Mouse (Mus musculus) ovary, adult 18-20 months (tissue): ENCODE results near the gene Nup205.
A peak's percentile ranks its signal among the peaks of the same experiment; 100 is the strongest.

Experiments used
- DNase-seq: peaks from one replicate; pipeline ENCODE4 v3.0.0; 2022; ENCODE audit warnings: low spot score, mixed read lengths

Nup205 gene

GRCm38 (mm10) chr6:35251807-35252476, 74.7 kb downstream of the Nup205 start:
- no peak for DNase-seq

GRCm38 (mm10) chr6:35252477-35253346, 75.5 kb downstream of the Nup205 start:
- peak; percentile 78 for DNase-seq

DNA sequence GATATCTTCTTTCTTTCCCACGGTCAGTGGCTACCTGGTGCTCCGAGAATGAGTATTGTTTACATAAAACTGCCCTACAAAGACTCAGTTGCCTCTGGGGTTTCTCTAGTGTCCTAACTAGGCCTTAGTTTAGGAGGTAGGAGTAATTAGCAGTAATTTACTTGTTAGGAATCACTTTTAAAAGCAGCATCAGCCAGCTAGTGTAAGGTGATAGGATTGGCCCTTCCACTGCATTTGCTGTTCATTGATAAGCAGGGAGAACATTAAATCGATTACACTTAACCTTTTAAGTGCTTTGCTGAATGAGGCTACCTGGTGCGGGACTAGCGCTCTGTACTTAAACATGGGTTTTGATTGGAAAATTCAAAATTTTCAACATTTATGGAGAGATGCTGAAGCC, 76.3 kb downstream of the Nup205 start:
- no peak for DNase-seq

DNA sequence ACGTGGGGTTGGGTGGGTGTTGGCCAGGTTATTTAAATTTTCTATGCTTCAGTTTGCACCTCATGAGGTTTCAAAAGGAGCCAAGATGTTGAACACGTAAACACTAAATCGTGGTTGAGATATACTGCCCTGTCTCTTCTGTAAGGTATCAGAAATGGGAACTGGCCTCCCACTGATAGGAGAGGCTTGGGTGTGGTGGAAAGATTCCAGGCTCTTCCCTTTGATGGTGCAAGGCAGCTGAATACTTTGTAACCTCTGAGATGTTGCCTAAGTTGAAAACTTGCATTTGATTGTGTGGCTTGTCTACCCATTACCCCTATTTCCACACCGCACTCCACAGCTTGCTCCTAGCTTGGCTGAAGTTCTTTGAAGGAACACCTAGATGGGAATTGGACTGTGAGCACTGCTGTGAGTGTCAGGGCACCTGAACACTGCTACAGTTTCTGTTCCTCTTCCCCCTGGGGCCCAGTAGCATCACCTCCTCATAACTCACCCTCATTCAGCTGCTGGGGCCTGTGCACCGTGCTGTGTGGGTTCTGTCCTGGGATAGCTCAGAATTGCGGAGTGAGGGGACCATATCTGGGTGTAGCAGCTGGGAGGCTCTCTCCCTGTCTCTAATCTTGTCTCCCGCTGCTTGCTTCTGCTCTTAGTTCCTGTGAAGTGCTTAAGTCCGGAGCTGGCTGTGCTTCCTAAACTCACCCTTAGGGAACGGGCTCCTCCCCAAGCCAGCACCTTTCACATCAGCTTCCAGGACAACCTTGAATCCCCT, 77.1 kb downstream of the Nup205 start:
- DNase-seq, result no peak

GRCm38 (mm10) chr6:35255017-35255416, 77.8 kb downstream of the Nup205 start:
- DNase-seq, result no peak

DNA sequence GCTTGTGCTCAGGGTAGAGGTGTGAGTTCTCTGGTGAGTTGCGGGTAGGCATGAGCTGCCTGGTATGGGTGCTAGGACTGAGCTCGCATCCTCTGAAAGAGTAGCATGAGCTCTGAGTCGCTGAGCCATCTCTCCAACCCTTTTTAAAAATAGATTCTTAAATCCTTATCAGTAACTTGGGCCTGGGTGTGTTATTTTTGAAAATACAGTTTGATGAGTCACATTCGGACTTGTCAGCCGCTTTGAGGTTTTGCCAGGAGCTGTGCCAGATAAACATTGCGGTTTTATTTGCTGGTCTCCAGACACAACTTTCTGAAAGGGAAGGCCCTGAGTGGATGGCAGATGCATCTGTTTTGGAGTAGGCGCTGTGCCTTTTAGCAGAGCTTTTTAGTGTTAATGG, 79.5 kb downstream of the Nup205 start:
- DNase-seq, result peak; percentile 89

- DNase-seq, result no peak
These were observed 80.5 kb downstream of the Nup205 start for GRCm38 (mm10) chr6:35257626-35258190.

GRCm38 (mm10) chr6:35258922-35259321, 81.7 kb downstream of the Nup205 start:
- no peak for DNase-seq

DNA sequence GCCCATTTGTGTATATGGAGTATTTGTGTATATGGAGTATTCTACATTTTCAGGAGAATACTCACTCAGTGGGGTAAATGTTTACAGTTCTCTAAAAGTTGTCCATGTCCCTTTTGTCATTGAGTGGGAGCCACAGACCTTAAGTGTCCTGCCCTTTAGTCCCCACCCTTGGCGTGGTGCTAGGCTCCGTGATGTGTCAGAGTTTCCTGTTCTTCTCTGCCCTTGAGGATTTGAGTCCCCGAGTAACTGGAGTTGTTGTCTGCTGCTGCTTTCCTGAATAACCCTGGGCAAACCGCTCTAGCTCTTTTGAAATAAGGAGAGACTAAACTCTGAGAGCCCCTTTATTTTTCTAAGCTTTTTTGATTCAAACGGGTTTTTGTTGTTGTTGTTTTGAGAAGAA, 82.3 kb downstream of the Nup205 start:
- DNase-seq, result no peak

DNA sequence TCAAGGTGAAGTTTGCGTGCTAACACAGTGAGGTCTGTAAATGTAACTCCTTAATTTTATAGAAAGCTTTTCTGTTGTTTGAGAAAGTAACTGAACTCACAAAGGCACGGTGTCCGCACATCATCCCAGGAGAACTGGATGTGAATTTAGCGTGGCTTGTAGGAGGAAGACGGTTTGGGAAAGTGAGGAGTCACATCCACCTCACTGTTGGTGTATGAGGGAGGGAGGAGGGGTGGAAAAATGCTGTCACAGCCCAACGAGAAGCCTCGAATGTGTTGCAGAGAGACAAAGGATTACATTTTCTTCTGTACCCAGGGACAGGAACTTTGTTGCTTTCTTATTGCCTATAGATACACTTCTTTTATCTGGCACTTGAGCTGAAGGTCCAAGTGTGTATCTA, 83.3 kb downstream of the Nup205 start:
- no peak for DNase-seq

DNA sequence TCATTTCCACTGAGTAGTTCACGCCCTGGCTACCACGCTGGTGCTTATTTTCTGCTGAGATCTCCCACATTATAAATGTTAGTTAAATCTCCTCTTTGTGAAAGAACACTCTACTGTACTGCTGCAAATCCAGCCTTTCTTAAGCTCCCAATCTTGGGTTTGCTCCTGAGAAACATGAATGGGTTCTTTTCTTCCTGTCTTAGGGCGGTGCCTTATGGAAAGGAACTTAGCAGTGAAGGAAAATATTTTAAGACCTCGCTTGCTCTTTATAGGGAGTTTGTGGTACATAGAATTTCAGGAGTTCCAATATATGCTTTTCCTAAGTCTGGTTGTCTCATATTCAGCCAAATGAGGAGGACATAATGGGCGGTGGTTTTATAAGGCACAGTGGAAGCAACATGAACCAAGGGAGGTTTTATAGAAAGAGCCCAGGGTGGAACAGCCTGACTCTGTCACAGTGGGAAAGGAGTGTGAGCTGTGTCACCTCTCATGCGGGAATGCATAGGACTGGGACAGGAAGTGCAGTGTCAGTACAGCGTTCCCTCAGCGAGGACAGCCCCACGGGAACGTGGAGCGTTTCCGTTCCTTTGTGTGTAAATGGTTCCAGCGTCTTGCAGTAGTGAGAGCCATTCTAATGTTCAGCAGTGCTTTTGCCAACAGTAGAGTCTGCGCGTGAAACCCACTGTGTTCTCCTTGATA, 88.5 kb downstream of the Nup205 start:
- DNase-seq, result no peak

GRCm38 (mm10) chr6:35268711-35269110, 91.5 kb downstream of the Nup205 start:
- DNase-seq, result no peak

GRCm38 (mm10) chr6:35269643-35270042, 92.4 kb downstream of the Nup205 start:
- no peak for DNase-seq

- no peak for DNase-seq
These were observed 94.1 kb downstream of the Nup205 start for GRCm38 (mm10) chr6:35271094-35271855.

DNA sequence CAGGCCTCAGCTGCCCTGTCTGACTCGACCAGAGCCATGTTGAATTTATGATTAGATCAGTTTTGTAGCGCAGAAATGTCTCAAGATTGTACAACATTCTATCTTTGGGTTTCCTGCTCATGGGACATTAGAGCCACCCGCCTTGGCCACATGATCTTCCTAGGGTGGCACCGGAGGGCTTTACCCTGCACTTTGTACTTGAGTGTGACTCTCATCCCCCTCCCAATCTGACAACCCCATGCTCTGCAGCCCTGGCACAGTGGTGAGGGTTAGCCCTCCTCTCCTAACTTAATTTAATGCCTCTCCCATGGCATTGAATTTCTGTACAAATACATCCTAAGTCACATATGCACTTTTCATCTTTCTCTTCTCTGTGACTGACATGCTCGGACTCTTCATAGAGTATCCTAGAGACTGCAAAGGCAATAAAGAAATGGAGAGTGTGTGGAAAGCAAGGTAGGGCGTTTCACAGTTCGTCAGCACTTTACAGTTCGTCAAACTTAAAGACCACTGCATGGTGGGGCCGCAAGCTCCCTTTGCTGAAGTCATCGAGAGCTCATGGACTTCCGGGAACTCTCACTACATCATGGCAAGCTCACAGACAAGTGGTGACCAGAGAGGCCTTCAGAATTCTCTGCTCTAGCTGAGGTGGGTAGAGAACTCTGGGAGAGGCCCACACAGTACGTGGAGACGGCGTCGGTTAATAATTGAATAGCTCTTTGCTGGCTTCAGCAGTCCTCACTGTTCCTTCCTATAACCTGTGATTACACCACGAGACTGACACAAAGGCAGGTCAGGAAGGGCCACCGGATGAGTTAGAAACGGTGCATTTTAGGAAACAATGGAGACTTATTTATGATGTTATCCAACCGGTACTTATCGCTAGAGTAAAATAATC, 94.9 kb downstream of the Nup205 start:
- DNase-seq, result no peak

- DNase-seq, result no peak
These were observed 96.3 kb downstream of the Nup205 start for GRCm38 (mm10) chr6:35273391-35274082.

- no peak for DNase-seq
These were observed 100.8 kb downstream of the Nup205 start for GRCm38 (mm10) chr6:35277903-35278587.

- DNase-seq, result no peak
These were observed 102.1 kb downstream of the Nup205 start for GRCm38 (mm10) chr6:35279306-35279705.
